Mouse (Mus musculus) liver, embryonic 13.5 days (tissue): ENCODE measurements around the gene Pdgfb. TPM values are rescaled to one million over a fixed set of nuclear protein-coding genes. Genes with fewer than 3 reads are reported as not detected.
A peak's percentile ranks its signal among the peaks of the same experiment; 100 is the strongest.

Source experiments
- ATAC-seq: fragments of 200-750 bp; cut with Nextera tagmentation; 2 replicates; pipeline ENCODE4 v1.8.0; 2017; ENCODE audit warnings: low read depth, mild to moderate bottlenecking, moderate number of reproducible peaks, moderate library complexity
- DNase-seq: peaks from one replicate; pipeline ENCODE4 v3.0.0; 2022
- H3K27ac ChIP-seq: fragments of 300-500 bp; sonication (generic); 2 replicates; pipeline ENCODE4 v1.5.1; 2015; ENCODE audit warnings: moderate library complexity, mild to moderate bottlenecking, inconsistent platforms
- H3K27me3 ChIP-seq: fragments of 300-500 bp; sonication (generic); 2 replicates; pipeline ENCODE4 v1.6.1; 2015; ENCODE audit warnings: mild to moderate bottlenecking, inconsistent platforms
- H3K36me3 ChIP-seq: fragments of 300-500 bp; sonication (generic); 2 replicates; pipeline ENCODE4 v1.6.1; 2015; ENCODE audit warnings: mild to moderate bottlenecking, inconsistent platforms
- H3K4me1 ChIP-seq: fragments of 300-500 bp; sonication (generic); replicated peaks from 2 replicates; pipeline ENCODE4 v1.6.1; 2015; ENCODE audit warnings: inconsistent platforms
- H3K4me2 ChIP-seq: fragments of 300-500 bp; sonication (generic); 2 replicates; pipeline ENCODE4 v1.6.1; 2015; ENCODE audit warnings: inconsistent platforms, mild to moderate bottlenecking, moderate library complexity
- H3K4me3 ChIP-seq: fragments of 300-500 bp; sonication (generic); replicated peaks from 2 replicates; pipeline ENCODE4 v1.5.1; 2015; ENCODE audit warnings: mild to moderate bottlenecking, inconsistent platforms
- H3K9ac ChIP-seq: fragments of 300-500 bp; sonication (generic); 2 replicates; pipeline ENCODE4 v1.6.1; 2015; ENCODE audit warnings: mild to moderate bottlenecking, inconsistent platforms
- H3K9me3 ChIP-seq: fragments of 300-500 bp; sonication (generic); replicated peaks from 2 replicates; pipeline ENCODE4 v1.6.1; 2016; ENCODE audit warnings: inconsistent platforms
- WGBS: fragments of 180-500 bp; shearing (Covaris S2); methylation state at CpG from one replicate; pipeline ENCODE4 v1.1.7; 2015; ENCODE audit not compliant: insufficient replicate concordance; 5-methylcytosine and 5-hydroxymethylcytosine counted together
- polyA plus RNA-seq: library from polyadenylated mRNA; unstranded; fragments of >200 nt; fragmentation: Nextera tagmentation; extraction: Ambion mirVana; gene quantifications from 2 replicates; pipeline ENCODE4 v1.2.1, GENCODE M21; 2015

Gene Pdgfb
- 0.63 and 0.76 TPM in 2 replicates for polyA plus RNA-seq

GRCm38 (mm10) chr15:80014321-80015210 lies at the start of gene Pdgfb:
Pdgfb (minus strand) TSS chr15:80014977.
- peak within 1 kb of the TSS; percentile 59 for H3K4me3 ChIP-seq
- H3K4me2 ChIP-seq: peak within 1 kb of the TSS; percentile 73
- peaks cover 34% of the 10 kb centered on the region for H3K4me1 ChIP-seq
- peak within 1 kb of the TSS; percentile 58 for H3K9ac ChIP-seq
- DNase-seq (no peak), ATAC-seq (peak; percentile 15; the same call in 1 of the 2 replicates)
- H3K36me3 ChIP-seq: no peaks in the 10 kb centered on the region
- peaks cover 68% of the 10 kb centered on the region for H3K27me3 ChIP-seq
- 1% methylated on average over 60 of the region's 60 CpGs for WGBS
- no peaks in the 10 kb centered on the region for H3K9me3 ChIP-seq
- H3K27ac ChIP-seq: no peak within 1 kb of the TSS

- no peaks in the 10 kb centered on the region for H3K36me3 ChIP-seq
- H3K27me3 ChIP-seq: peaks cover 10% of the 10 kb centered on the region
- no peaks in the 10 kb centered on the region for H3K4me1 ChIP-seq
- H3K4me3 ChIP-seq: no peak overlapping the region
- DNase-seq: no peak
- no peak overlapping the region for H3K4me2 ChIP-seq
- ATAC-seq: no peak
- H3K27ac ChIP-seq: no peak overlapping the region
- WGBS: 54% methylated on average over 5 of the region's 5 CpGs
- no peaks in the 10 kb centered on the region; the same call in 1 of the 2 replicates for H3K9me3 ChIP-seq
- no peak overlapping the region for H3K9ac ChIP-seq
Measured at GRCm38 (mm10) chr15:80062821-80063220, 48.0 kb upstream of the Pdgfb start.

GRCm38 (mm10) chr15:80062339-80062738 lies 47.6 kb upstream of the Pdgfb start:
- no peaks in the 10 kb centered on the region; the same call in 1 of the 2 replicates for H3K9me3 ChIP-seq
- no peak overlapping the region for H3K9ac ChIP-seq
- peaks cover 10% of the 10 kb centered on the region for H3K27me3 ChIP-seq
- ATAC-seq (no peak), DNase-seq (no peak)
- H3K27ac ChIP-seq: no peak overlapping the region
- no peaks in the 10 kb centered on the region for H3K4me1 ChIP-seq
- H3K36me3 ChIP-seq: no peaks in the 10 kb centered on the region
- no peak overlapping the region for H3K4me3 ChIP-seq
- WGBS: 71% methylated on average over 8 of the region's 9 CpGs
- H3K4me2 ChIP-seq: no peak overlapping the region

GRCm38 (mm10) chr15:80061071-80061550 lies 46.3 kb upstream of the Pdgfb start:
- Histone ChIP-seq H3K4me2 (no peak overlapping the region), H3K27ac (no peak overlapping the region), H3K9me3 (no peaks in the 10 kb centered on the region; the same call in 1 of the 2 replicates), H3K36me3 (no peaks in the 10 kb centered on the region), H3K4me1 (no peaks in the 10 kb centered on the region), H3K9ac (no peak overlapping the region), H3K27me3 (peaks cover 5% of the 10 kb centered on the region; the same call in 1 of the 2 replicates), H3K4me3 (no peak overlapping the region)
- WGBS: 78% methylated on average over 4 of the region's 4 CpGs
- ATAC-seq: no peak
- no peak for DNase-seq

- DNase-seq (no peak), ATAC-seq (no peak)
- Histone ChIP-seq H3K9me3 (no peaks in the 10 kb centered on the region; the same call in 1 of the 2 replicates), H3K27ac (no peak overlapping the region), H3K9ac (no peak overlapping the region), H3K4me2 (no peak overlapping the region), H3K27me3 (peaks cover 5% of the 10 kb centered on the region; the same call in 1 of the 2 replicates), H3K4me1 (no peaks in the 10 kb centered on the region), H3K36me3 (no peaks in the 10 kb centered on the region), H3K4me3 (no peak overlapping the region)
- WGBS: 79% methylated on average over 8 of the region's 8 CpGs
Measured at GRCm38 (mm10) chr15:80060356-80061070, 45.7 kb upstream of the Pdgfb start.

GRCm38 (mm10) chr15:80059606-80060005 lies 44.8 kb upstream of the Pdgfb start:
- Histone ChIP-seq H3K27me3 (peaks cover 5% of the 10 kb centered on the region; the same call in 1 of the 2 replicates), H3K9me3 (no peaks in the 10 kb centered on the region; the same call in 1 of the 2 replicates), H3K4me3 (no peak overlapping the region), H3K27ac (peak overlapping the region; percentile 25; the same call in 1 of the 2 replicates), H3K4me1 (peaks cover 2% of the 10 kb centered on the region; the same call in 1 of the 2 replicates), H3K36me3 (no peaks in the 10 kb centered on the region), H3K4me2 (0 out of 2 replicates have a peak overlapping the region, but pooled peaks have one; percentile 18), H3K9ac (no peak overlapping the region)
- 69% methylated on average over 7 of the region's 7 CpGs for WGBS
- DNase-seq: no peak
- peak; percentile 59 for ATAC-seq

GRCm38 (mm10) chr15:80058151-80058550 lies 43.4 kb upstream of the Pdgfb start:
- Histone ChIP-seq H3K27ac (no peak overlapping the region), H3K4me3 (no peak overlapping the region), H3K4me2 (no peak overlapping the region), H3K9me3 (peaks cover 2% of the 10 kb centered on the region; the same call in 1 of the 2 replicates), H3K4me1 (peaks cover 14% of the 10 kb centered on the region), H3K36me3 (no peaks in the 10 kb centered on the region), H3K27me3 (no peaks in the 10 kb centered on the region), H3K9ac (no peak overlapping the region)
- DNase-seq (no peak), ATAC-seq (no peak)
- WGBS: 68% methylated on average over 7 of the region's 7 CpGs

- H3K9ac ChIP-seq: no peak overlapping the region
- 0 out of 2 replicates have a peak, but pooled peaks cover 4% of the 10 kb centered on the region for H3K9me3 ChIP-seq
- no peaks in the 10 kb centered on the region for H3K36me3 ChIP-seq
- H3K27me3 ChIP-seq: no peaks in the 10 kb centered on the region; the same call in 1 of the 2 replicates
- H3K4me3 ChIP-seq: no peak overlapping the region
- no peak overlapping the region for H3K27ac ChIP-seq
- no peak for DNase-seq
- H3K4me2 ChIP-seq: no peak overlapping the region
- 51% methylated on average over 7 of the region's 7 CpGs for WGBS
- peak; percentile 68 for ATAC-seq
- peaks cover 20% of the 10 kb centered on the region for H3K4me1 ChIP-seq
Measured at GRCm38 (mm10) chr15:80054034-80054710, 39.4 kb upstream of the Pdgfb start.

GRCm38 (mm10) chr15:80053381-80054033 lies 38.7 kb upstream of the Pdgfb start:
- Histone ChIP-seq H3K9ac (no peak overlapping the region), H3K4me2 (no peak overlapping the region), H3K27ac (no peak overlapping the region), H3K36me3 (no peaks in the 10 kb centered on the region), H3K9me3 (0 out of 2 replicates have a peak, but pooled peaks cover 4% of the 10 kb centered on the region), H3K4me1 (peaks cover 26% of the 10 kb centered on the region), H3K4me3 (no peak overlapping the region), H3K27me3 (no peaks in the 10 kb centered on the region; the same call in 1 of the 2 replicates)
- 68% methylated on average over 8 of the region's 8 CpGs for WGBS
- DNase-seq (no peak), ATAC-seq (no peak)

GRCm38 (mm10) chr15:80051782-80052181 lies 37.0 kb upstream of the Pdgfb start:
- H3K4me1 ChIP-seq: peaks cover 42% of the 10 kb centered on the region
- no peak overlapping the region for H3K4me3 ChIP-seq
- H3K4me2 ChIP-seq: no peak overlapping the region
- no peak for ATAC-seq
- no peak for DNase-seq
- H3K9ac ChIP-seq: no peak overlapping the region
- WGBS: 47% methylated on average over 9 of the region's 9 CpGs
- H3K36me3 ChIP-seq: no peaks in the 10 kb centered on the region
- no peak overlapping the region for H3K27ac ChIP-seq
- peaks cover 5% of the 10 kb centered on the region; the same call in 1 of the 2 replicates for H3K27me3 ChIP-seq
- H3K9me3 ChIP-seq: 0 out of 2 replicates have a peak, but pooled peaks cover 4% of the 10 kb centered on the region
